Mouse (Mus musculus) left cerebral cortex, adult 2 months (tissue): ENCODE measurements around the gene Strn4. TPM values are rescaled to one million over a fixed set of nuclear protein-coding genes. Genes with fewer than 3 reads are reported as not detected.

Experiments
- DNase-seq, 2 experiments: peaks; one replicate each; pipeline ENCODE4 v3.0.0; 2021 to 2022; ENCODE audit warnings: low spot score in 2 of 2, mixed read lengths in 1 of 2; ENCODE audit errors: extremely low spot score in 1 of 2
- H3K27ac ChIP-seq: fragments of 200-600 bp; 2 replicates; pipeline ENCODE4 v1.8.1; 2022
- H3K4me3 ChIP-seq: fragments of 200-600 bp; 2 replicates; pipeline ENCODE4 v1.8.1; 2022
- CTCF ChIP-seq: fragments of 200-600 bp; IDR thresholded peaks from 2 replicates; pipeline ENCODE4 v1.8.1; 2022; ENCODE audit warnings: antibody characterized with exemption, mild to moderate bottlenecking, moderate library complexity
- intact Hi-C: fragments of 180-260 bp; cut with DNase I; formaldehyde crosslinking; loops from one replicate; pipeline ENCODE4 v1.15.1; 2025
- total RNA-seq, 2 experiments: library from RNA; stranded (reverse); gene quantifications; 2 replicates each; pipeline ENCODE4 v1.2.3; 2021

Gene Strn4
- total RNA-seq, 2 experiments from 2014 or later = 287 to 321 TPM

DNA sequence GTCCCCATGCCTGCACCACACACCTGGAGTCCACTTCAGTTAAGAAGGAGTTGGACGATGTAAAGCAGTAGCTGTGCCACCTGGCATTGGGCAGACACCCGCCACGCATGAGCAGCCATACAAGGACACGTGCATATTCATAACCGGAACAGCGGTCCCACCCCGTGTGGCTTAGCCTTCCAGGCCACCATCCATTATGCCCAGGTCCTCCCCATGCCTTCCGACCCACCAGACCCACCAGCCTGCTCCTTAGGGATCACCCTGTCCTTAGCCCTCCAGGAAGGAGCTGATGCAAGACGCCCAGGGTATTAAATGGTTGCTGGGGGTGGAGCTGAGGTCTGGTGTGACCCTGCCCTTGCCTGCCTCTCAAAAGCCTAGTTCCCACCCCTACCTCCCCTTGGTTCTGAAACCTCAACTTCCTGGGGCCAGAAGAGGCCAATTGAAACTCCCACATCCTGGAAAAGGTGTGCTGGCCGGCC is 31.2 kb upstream of the Strn4 start:
- intact Hi-C loops = no loop called here
- DNase-seq = no peak
- Histone ChIP-seq H3K27ac (no peak overlapping the region), H3K4me3 (no peak overlapping the region)
- no peak for TF ChIP-seq CTCF

DNA sequence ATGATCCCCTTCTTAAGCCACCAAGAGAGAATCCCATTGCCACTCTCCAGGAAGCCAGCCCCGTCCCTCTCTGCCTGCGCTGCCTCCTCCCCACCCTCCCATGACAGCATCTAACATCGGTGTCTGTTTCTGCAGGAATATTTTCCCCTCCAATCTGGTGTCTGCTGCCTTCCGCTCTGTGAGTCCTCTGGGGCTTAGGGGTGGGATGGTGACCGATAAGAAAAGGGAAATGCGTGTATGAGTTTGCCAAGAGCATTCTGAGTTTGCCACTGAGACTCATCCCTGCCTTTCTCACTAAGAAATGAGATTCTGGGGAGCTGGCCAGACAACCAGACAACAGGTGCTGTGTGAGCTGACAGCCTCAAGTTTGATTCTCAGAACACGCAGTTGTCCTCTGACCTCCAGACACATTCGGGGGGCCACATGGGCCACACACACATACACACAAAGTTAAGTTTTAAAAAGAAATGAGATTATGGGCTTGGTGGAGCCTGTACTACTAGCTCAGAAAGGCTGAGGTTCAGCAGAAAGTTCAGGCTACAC is 30.1 kb upstream of the Strn4 start:
- Histone ChIP-seq H3K27ac (no peak overlapping the region), H3K4me3 (no peak overlapping the region)
- no peak for DNase-seq
- intact Hi-C loops = no loop called here
- no peak for TF ChIP-seq CTCF

DNA sequence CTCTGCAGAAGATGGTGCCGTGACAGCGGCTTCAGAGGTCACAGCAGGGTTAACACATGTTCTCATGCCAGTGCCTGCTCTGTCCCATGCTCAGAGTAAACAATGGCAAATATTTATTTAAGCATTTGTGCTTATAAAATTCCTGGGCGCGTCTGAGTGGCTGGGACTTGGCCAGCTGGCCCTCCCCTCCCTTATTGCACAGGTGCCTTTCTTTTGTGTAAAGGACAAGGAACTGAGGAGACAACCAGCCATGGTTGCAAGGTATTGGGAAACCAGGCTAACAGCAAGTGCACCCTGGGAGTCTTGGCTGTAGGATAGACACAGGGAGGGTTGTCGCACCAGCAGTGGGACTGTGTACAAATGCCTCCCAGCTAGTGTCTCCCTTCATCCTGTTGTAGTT is 23.4 kb upstream of the Strn4 start:
- DNase-seq = no peak
- no peak overlapping the region for H3K27ac ChIP-seq
- intact Hi-C loops = no loop called here
- H3K4me3 ChIP-seq = no peak overlapping the region
- no peak for TF ChIP-seq CTCF

DNA sequence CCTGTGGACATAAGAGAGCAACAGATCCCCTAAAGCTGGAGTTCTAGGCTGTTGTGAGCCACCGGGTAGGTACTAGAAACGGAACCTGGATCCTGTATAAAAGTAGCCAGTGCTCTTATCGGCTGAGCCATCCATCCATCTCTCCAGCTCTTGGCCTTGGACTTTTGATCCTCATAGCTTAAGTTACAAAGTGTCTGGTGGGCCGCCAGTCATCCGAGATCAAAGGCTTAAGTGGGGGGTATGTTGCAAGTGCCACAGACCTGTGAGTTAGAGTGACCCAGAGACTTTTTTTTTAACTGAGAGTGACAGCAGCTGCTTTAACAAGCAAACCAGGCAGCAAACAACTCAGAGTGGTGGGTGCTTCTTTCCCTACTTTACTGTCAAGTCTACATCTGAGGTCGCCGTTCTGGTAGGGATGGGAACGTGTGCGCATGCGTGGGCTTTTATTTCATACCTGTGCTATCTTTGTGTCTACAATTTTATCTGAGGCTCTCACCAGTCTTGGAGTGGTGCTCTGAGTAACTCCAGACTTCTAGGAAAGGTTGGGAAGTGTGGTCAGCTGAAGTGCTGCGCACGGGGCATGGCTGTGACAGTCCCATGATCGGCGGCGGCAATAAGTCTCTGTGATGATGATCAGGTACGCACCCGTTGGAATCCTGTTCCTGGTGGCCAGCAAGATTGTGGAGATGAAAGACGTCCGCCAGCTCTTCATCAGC is 22.5 kb upstream of the Strn4 start:
- no peak for DNase-seq
- no peak for TF ChIP-seq CTCF
- intact Hi-C loops = no loop called here
- H3K4me3 ChIP-seq = no peak overlapping the region
- no peak overlapping the region for H3K27ac ChIP-seq

DNA sequence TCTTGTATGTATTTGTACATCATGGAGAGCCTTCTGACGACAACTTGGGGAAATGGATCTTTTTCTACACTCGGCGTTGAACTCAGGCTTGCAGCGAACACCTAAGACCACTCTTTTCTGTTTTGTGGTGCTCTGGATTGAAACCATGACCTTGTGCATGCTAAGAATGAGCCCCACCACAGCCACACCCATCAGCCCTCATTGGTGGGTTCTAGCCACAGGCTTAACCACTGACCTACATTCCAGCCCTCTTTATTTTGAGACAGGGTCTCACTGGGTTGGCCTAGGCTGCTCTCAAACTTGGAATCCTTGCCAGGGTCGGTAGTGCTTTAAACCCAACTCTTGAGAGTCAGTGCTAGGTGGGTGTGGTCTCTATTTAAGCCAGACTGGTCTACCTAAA is 20.8 kb upstream of the Strn4 start:
- intact Hi-C loops = no loop called here
- DNase-seq = no peak
- TF ChIP-seq CTCF = no peak
- no peak overlapping the region for H3K27ac ChIP-seq
- H3K4me3 ChIP-seq = no peak overlapping the region

DNA sequence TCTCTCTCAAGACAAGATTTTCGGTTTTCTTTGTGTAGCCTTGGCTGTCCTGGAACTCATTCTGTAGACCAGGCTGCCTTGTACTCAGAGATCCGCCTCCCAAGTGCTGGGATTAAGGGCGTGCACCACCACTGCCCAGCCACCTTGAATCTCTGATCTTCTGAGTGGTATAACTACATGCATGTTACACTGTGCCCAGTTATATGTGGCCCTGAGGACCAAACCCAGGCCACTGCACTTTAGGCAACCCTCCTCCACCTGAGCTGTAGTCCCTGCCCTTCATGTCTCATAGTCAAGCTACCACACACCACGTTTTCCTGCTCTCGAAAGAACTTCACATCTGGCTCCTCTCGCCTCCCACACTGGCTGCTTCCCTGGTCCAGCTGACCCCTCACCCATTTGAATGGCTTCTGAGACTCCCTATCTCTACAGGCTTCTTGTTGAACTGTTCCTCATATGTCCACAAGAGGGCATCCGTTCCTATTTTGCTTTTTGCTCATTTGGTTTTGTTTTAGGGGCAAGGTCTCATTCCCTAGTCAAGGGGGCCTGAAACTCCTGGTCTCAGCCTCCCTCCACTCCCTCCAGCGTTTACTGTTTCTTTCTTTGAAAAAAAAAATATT is 11.2 kb upstream of the Strn4 start:
- TF ChIP-seq CTCF = peak; percentile 74

DNA sequence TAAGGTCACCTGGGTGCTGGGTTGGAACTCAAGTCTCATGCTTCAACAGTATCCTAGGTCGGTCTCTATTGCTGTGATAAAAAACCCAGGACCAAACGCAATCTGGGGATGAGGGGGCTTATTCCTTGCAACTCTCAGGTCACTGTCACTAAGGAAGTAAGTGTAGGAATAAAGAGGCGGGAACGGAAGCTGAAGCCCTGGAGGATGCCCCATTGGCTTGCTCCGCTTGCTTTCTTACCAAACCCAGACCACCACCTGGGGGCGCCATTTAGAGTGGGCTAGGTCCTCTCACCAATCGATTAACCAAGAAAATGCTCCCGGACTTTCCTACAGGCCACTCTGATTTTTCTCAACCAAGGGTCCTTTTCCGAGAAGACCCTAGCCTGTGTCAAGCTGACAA is 7.8 kb upstream of the Strn4 start:
- intact Hi-C loops = loop anchor here (2.0 kb wide), 3 partner anchors 41 to 179 kb away; no protein-coding TSS in a partner anchor
- peak; percentile 36 for TF ChIP-seq CTCF
- Histone ChIP-seq H3K4me3 (no peak overlapping the region), H3K27ac (no peak overlapping the region)
- DNase-seq = no peak

More for the DNA sequence above, 11.2 kb upstream of the Strn4 start:
- intact Hi-C loops = no loop called here
- Histone ChIP-seq H3K27ac (no peak overlapping the region), H3K4me3 (no peak overlapping the region)
- no peak for DNase-seq

DNA sequence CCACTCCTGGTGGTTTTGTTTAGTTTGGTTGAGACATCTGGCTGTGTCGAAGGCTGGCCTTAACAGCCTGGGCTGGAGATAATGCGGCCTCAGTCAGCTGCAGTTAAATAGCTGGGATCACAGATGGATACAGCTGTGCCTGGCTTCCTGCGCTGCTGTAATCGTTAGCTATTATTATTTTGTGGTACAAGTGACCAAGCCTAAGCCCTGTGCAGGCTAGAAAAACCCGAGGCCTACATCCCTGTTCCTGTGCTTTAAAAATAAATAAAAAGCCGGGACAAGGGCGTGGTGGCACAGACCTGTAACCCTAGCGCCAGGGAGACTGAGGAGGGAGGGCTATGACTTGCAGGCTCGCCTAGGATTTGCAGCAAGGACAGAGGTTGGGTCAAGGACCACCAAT is 7.0 kb upstream of the Strn4 start:
- no peak for DNase-seq
- no peak overlapping the region for H3K27ac ChIP-seq
- no peak for TF ChIP-seq CTCF
- intact Hi-C loops = loop anchor here (2.0 kb wide), 3 partner anchors 40 to 180 kb away; no protein-coding TSS in a partner anchor
- H3K4me3 ChIP-seq = no peak overlapping the region

DNA sequence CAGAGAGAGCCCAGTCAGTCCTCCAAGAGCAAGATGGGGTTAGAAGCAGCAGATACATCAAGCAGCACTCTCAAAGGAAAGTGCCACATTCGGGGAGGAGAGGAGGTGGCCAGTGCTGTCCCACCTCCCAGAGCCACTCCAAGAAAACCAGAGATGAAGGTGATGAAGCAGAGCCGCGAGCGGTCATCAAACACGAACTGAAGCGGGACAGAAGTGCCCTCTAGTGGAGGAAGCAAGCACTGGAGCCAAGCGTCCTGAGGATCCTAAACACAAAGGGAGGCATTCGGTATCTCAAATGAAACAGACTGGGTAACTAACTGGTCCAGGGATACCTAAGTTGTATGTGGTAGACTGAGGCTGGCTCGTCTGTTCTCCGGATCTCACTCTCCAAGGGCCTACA is 6.0 kb upstream of the Strn4 start:
- TF ChIP-seq CTCF = peak; percentile 94
- H3K4me3 ChIP-seq = no peak overlapping the region
- no peak overlapping the region for H3K27ac ChIP-seq
- peak; percentile 72 to 78 for DNase-seq
- intact Hi-C loops = loop anchor here (2.0 kb wide), 3 partner anchors 39 to 181 kb away; no protein-coding TSS in a partner anchor

DNA sequence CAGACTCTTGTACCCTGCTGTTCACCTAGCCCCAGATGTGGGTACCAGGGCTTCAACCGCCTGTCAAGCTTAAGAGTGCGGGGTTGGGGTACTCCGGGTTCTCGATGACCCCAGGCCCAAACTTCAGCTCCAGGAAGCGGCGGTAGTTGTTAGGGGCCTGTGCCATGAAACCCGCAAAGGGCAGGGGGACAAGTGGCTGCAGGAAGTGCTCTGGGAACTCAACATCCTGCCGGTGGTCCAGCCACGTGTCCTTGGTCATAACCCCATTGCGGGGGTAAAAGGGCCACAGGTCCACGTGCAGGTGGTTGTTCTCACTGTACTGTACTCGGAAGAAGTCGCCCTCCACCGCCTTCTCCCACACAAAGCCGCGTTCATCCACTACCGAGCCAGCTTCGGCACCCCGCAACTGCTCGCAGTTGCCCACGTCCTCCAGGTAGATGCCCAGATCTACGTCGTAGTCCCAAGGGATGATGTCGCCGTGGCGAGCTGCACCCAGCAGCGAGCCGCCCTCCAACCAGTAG is 5.2 kb upstream of the Strn4 start:
- peak overlapping the region; percentile 59 for H3K4me3 ChIP-seq
- no peak for DNase-seq
- TF ChIP-seq CTCF = no peak
- H3K27ac ChIP-seq = peak overlapping the region; percentile 97
- intact Hi-C loops = no loop called here

DNA sequence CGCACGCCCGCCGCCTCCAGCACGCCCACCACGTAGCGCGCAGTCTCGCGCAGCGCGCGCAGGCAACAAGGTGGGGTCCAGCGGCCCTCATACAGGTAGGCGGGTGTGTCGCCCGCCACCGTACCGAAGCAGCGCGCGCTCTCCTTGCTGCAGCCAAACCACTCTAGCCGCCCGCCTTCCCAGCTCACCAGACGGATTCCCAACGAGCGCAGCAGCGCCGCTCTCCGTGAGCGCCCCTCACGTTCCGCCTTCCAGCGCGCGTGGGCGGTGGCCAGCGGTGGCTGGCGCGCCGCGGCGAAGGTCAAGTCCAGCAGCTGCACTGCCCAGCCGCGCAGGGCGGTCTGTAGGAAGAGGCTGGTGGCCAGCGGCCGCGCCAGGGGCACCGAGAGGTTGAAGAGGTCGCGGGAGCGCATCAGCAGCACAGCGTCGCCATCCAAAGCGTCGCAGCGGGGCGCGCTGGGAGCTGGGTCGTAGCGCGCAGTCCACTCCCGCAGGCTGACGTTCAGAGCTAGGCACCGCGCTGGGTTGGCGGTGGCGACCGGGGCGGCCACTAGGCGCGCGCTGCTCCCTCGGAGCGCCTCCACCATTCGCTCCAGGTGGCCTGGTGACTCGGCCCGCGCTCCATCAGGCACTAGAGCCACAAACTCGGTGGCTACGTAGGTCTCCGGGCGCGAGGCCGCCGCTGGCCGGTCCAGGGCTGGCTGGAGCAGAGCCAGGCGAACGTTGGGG is 4.6 kb upstream of the Strn4 start:
- DNase-seq = peak; percentile 64 to 69
- H3K27ac ChIP-seq = peak overlapping the region; percentile 97
- H3K4me3 ChIP-seq = peak overlapping the region; percentile 59
- TF ChIP-seq CTCF = peak; percentile 41
- intact Hi-C loops = no loop called here
